Mouse (Mus musculus): ENCODE results near the gene Tmc7. TPM values are rescaled to one million over a fixed set of nuclear protein-coding genes. Genes with fewer than 3 reads are reported as not detected.

Gene Tmc7
- total and polyA plus RNA-seq, 3 experiments, result not detected

DNA sequence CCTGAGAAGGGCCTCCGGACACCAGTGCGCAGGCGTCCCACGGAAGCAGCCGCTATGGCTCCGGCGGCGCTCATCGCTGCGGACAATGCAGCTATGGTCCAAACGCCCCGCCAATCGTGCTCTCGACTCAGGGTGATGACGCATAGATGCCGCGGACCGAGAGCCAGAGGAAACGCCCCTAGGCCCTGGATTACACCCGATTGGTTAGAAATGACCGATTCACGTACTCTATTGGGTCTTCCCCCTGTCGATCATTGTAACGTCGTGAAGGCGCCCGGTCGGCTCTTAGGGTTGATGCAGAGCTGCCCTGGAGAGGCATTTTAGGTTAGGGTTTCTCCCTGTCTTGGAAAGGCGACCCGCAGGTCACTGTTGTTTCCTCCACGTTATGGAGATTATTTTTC is 51.4 kb downstream of the Tmc7 start, which contains the start of gene Coq7 (continued):
- no peak for TF ChIP-seq SMC3 (IDR thresholded peaks at IDR 0.05; ENCODE audit: low read depth, low read length)

DNA sequence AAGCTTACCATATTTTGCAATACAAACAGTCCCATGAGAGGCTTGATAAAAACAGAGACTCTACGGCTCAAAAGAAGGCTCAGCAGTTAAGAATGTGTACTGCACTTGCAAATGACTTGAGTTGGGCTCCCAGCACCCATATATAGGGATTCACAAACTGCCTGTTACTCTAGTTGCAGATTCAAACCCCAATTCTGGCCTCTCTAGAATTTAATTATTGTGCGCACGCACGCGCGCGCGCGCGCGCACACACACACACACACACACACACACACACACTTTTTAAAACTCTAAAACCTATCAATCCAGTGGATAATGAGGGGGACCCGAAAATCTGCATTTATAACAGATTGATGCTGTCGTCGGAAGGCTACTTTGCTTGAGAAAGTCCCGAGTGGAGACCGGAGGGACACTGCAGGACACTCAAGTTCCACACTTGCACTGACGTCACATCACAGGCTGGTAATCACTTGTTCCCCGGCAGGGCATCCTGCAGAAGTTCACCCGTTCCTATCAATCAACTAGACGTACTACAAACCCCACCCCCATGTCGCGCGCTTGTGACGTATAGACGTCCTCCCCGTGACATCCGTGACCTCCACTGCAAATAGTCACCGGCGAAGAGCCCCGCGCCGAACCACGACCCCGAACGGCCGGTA is 51.9 kb downstream of the Tmc7 start:
- H3K4me3 ChIP-seq (ENCODE audit: control insufficient read depth in 1 of 2, insufficient read depth in 1 of 2, low read depth in 2 of 2, low read length in 2 of 2), result peak overlapping the region; percentile 96 to 98
- H3K27me3 ChIP-seq (ENCODE audit: control insufficient read depth in 1 of 2, insufficient read depth in 2 of 2, low read length in 2 of 2), result no peaks in the 10 kb centered on the region; a peak in 1 of 4 replicates
- peaks cover 0 to 2% of the 10 kb centered on the region in 2 experiments; a peak in 1 of 4 replicates for H3K4me1 ChIP-seq (ENCODE audit: control insufficient read depth in 1 of 2, insufficient read depth in 2 of 2, low read length in 2 of 2)
- TF ChIP-seq MXI1 (IDR thresholded peaks at IDR 0.05; ENCODE audit: low read depth, low read length), result no peak; the same call in 1 of the 2 replicates
- peak; percentile 36; the same call in 1 of the 2 replicates for TF ChIP-seq MEF2A (IDR thresholded peaks at IDR 0.05; ENCODE audit: extremely low read depth, insufficient replicate concordance, low read depth, low read length, poor library complexity, severe bottlenecking)
- no peak; the same call in 1 of the 2 replicates for TF ChIP-seq ZMIZ1 (IDR thresholded peaks at IDR 0.05; ENCODE audit: low read depth, low read length)
- TF ChIP-seq RAD21 (IDR thresholded peaks at IDR 0.05; ENCODE audit: low read depth, low read length), result no peak
- TF ChIP-seq USF1 (IDR thresholded peaks at IDR 0.05; ENCODE audit: low read depth, low read length), result peak; percentile 78
- peak; percentile 44 for TF ChIP-seq KAT2A (conservative IDR thresholded peaks at IDR 0.05; ENCODE audit: low read depth, low read length)
- 0 out of 2 replicates have a peak, but pooled peaks have one; percentile 18 for TF ChIP-seq BHLHE40 (IDR thresholded peaks at IDR 0.05; ENCODE audit: borderline replicate concordance, low read depth, low read length)
- no peak for TF ChIP-seq CHD2 (IDR thresholded peaks at IDR 0.05; ENCODE audit: low read length)
- TF ChIP-seq MYB (IDR thresholded peaks at IDR 0.05; ENCODE audit: low read depth, low read length), result no peak
- peak; percentile 63 for TF ChIP-seq SIN3A (IDR thresholded peaks at IDR 0.05; ENCODE audit: low read length)
- 0 out of 4 replicates have a peak, but pooled peaks of 1 of the 2 experiments have one; percentile 12 for TF ChIP-seq EP300 (IDR thresholded peaks at IDR 0.05; ENCODE audit: low read depth in 1 of 2, low read length in 2 of 2)
- 0 out of 2 replicates have a peak, but pooled peaks have one; percentile 21 for TF ChIP-seq E2F4 (IDR thresholded peaks at IDR 0.05; ENCODE audit: borderline replicate concordance, low read depth, low read length)
- peak; percentile 77; the same call in 1 of the 2 replicates for TF ChIP-seq HCFC1 (IDR thresholded peaks at IDR 0.05; ENCODE audit: low read depth, low read length)
- TF ChIP-seq RCOR1 (IDR thresholded peaks at IDR 0.05; ENCODE audit: low read depth, low read length), result no peak
- TF ChIP-seq NELFE (IDR thresholded peaks at IDR 0.05; ENCODE audit: low read depth, low read length), result peak; percentile 60
- TF ChIP-seq CHD1 (IDR thresholded peaks at IDR 0.05; ENCODE audit: low read depth, low read length), result no peak
- TF ChIP-seq TCF12 (IDR thresholded peaks at IDR 0.05; ENCODE audit: low read depth, low read length), result peak; percentile 36
- peak; percentile 22; the same call in 1 of the 2 replicates for TF ChIP-seq MAZ (IDR thresholded peaks at IDR 0.05; ENCODE audit: low read depth, low read length)
- peak; percentile 61; the same call in 1 of the 2 replicates for TF ChIP-seq POLR2AphosphoS2 (IDR thresholded peaks at IDR 0.05; ENCODE audit: low read length)
- TF ChIP-seq NRF1 (IDR thresholded peaks at IDR 0.05; ENCODE audit: insufficient read depth, low read depth, low read length, poor library complexity, severe bottlenecking), result peak; percentile 63
- TF ChIP-seq TBP (IDR thresholded peaks at IDR 0.05; ENCODE audit: low read depth, low read length), result no peak
- TF ChIP-seq UBTF (IDR thresholded peaks at IDR 0.05; ENCODE audit: borderline replicate concordance, insufficient read depth, low read depth, low read length), result no peak
- TF ChIP-seq USF2 (IDR thresholded peaks at IDR 0.05; ENCODE audit: borderline replicate concordance in 1 of 2, insufficient read depth in 1 of 2, low read depth in 1 of 2, low read length in 2 of 2), result 0 out of 4 replicates have a peak, but pooled peaks of 1 of the 2 experiments have one; percentile 18
- TF ChIP-seq SMC3 (IDR thresholded peaks at IDR 0.05; ENCODE audit: low read depth, low read length), result no peak
- 0 out of 4 replicates have a peak, but pooled peaks of 1 of the 2 experiments have one; percentile 22 for TF ChIP-seq POLR2A (IDR thresholded peaks at IDR 0.05; ENCODE audit: control insufficient read depth in 1 of 2, insufficient read depth in 1 of 2, low read depth in 1 of 2, low read length in 2 of 2, poor library complexity in 1 of 2)
- TF ChIP-seq ETS1 (IDR thresholded peaks at IDR 0.05; ENCODE audit: low read depth, low read length), result peak; percentile 64
- TF ChIP-seq GABPA (IDR thresholded peaks at IDR 0.05; ENCODE audit: low read depth, low read length), result peak; percentile 59; the same call in 1 of the 2 replicates
- no peak for TF ChIP-seq ELF1 (IDR thresholded peaks at IDR 0.05; ENCODE audit: low read depth, low read length)
- no peak for TF ChIP-seq ZC3H11A (IDR thresholded peaks at IDR 0.05; ENCODE audit: low read depth, low read length)
- TF ChIP-seq GATA1 (IDR thresholded peaks at IDR 0.05; ENCODE audit: low read depth, low read length), result no peak
- TF ChIP-seq MYC (IDR thresholded peaks at IDR 0.05; ENCODE audit: low read depth, low read length), result peak; percentile 41; the same call in 1 of the 2 replicates
- H3K9me3 ChIP-seq (replicated peaks; ENCODE audit: insufficient read depth, low read length), result no peaks in the 10 kb centered on the region
- peak overlapping the region; percentile 92 for H3K27ac ChIP-seq (ENCODE audit: control insufficient read depth, low read depth, low read length)
- H3K36me3 ChIP-seq (ENCODE audit: control insufficient read depth in 1 of 2, insufficient read depth in 2 of 2, low read length in 2 of 2), result peaks cover 0 to 6% of the 10 kb centered on the region in 2 experiments; a peak in 1 of 4 replicates
- DNase-seq (ENCODE audit: low read depth, low spot score), result peak; percentile 98
- no peaks in the 10 kb centered on the region; the same call in 1 of the 2 replicates for H3K79me2 ChIP-seq (ENCODE audit: control insufficient read depth, insufficient read depth, low read length, poor library complexity)
- H3K9ac ChIP-seq (ENCODE audit: control insufficient read depth, low read depth, low read length, poor library complexity, severe bottlenecking), result peak overlapping the region; percentile 96

Data from MEL (cell line).